In genomic region chr9:42512312-42512711, GRCm38 (mm10) we compare ENCODE assay signal across 16 mouse cellular contexts. TPM values are rescaled to one million over a fixed set of nuclear protein-coding genes. Genes with fewer than 3 reads are reported as not detected.
DNase-seq lines count a peak whose midpoint lies in the region; TF ChIP-seq lines count a peak whose summit lies in the region.
"Had no signal": no experiment of that assay in that cellular context is flagged by ENCODE, and none has a peak within 500 bp of the region (broad histone marks: within the 10 kb centered on the region; RNA-seq: fewer than 3 reads in every experiment).

No protein-coding gene starts in this region.

- H3K27ac ChIP-seq in ES-Bruce4 (ENCODE audit: insufficient read depth, low read length) (no peak overlapping the region), MEL (ENCODE audit: control insufficient read depth, low read depth, low read length) (no peak overlapping the region)
- H3K27ac ChIP-seq: embryonic facial prominence, embryonic 10.5 days; neural tube, embryonic 15.5 days had no signal

- peak; percentile 20 to 39 for DNase-seq in cerebellum, postnatal 36 days
- no peak for DNase-seq in cerebellum, adult 11 months
- peak; percentile 62 for DNase-seq in MEL (ENCODE audit: low read depth, low spot score)
- peak; percentile 78 for DNase-seq in kidney, postnatal 14 days
- DNase-seq in spleen, adult 12 weeks (ENCODE audit: low spot score), result no peak
- DNase-seq in right cerebral cortex, postnatal 4 days, result no peak
- DNase-seq: gastrocnemius, postnatal 25 days; heart, postnatal 4 days; layer of hippocampus, postnatal 36 days; lung, adult 2 months; retina, postnatal 1 day; spleen, adult 18-20 months; thymus, postnatal 36 days had no signal

- H3K36me3 ChIP-seq in ES-Bruce4 (ENCODE audit: control insufficient read depth, insufficient read depth, low read length, poor library complexity, severe bottlenecking), result no peaks in the 10 kb centered on the region
- H3K36me3 ChIP-seq in MEL (ENCODE audit: control insufficient read depth in 1 of 2, insufficient read depth in 2 of 2, low read length in 2 of 2), result no peaks in the 10 kb centered on the region
- H3K36me3 ChIP-seq: embryonic facial prominence, embryonic 10.5 days; neural tube, embryonic 15.5 days had no signal

- TF ChIP-seq CTCF in ES-Bruce4 (IDR thresholded peaks at IDR 0.05; ENCODE audit: low read depth, low read length) (no peak), MEL (IDR thresholded peaks at IDR 0.05 in 2 of 3, conservative IDR thresholded peaks at IDR 0.05 in 1 of 3; ENCODE audit: control insufficient read depth in 1 of 3, insufficient read depth in 1 of 3, low read depth in 2 of 3, low read length in 3 of 3, poor library complexity in 1 of 3, severe bottlenecking in 1 of 3) (no peak)

- TF ChIP-seq RAD21 in MEL (IDR thresholded peaks at IDR 0.05; ENCODE audit: low read depth, low read length), result no peak

- H3K4me1 ChIP-seq in ES-Bruce4 (ENCODE audit: control insufficient read depth, insufficient read depth, low read length) (peaks cover 3% of the 10 kb centered on the region), MEL (ENCODE audit: control insufficient read depth in 1 of 2, insufficient read depth in 2 of 2, low read length in 2 of 2) (peaks cover 0 to 3% of the 10 kb centered on the region in 2 experiments; a peak in 1 of 4 replicates)
- H3K4me1 ChIP-seq: embryonic facial prominence, embryonic 10.5 days had no signal

- TF ChIP-seq POLR2A in ES-Bruce4 (IDR thresholded peaks at IDR 0.05; ENCODE audit: insufficient read depth, low read length) (no peak), MEL (IDR thresholded peaks at IDR 0.05; ENCODE audit: control insufficient read depth in 1 of 2, insufficient read depth in 1 of 2, low read depth in 1 of 2, low read length in 2 of 2, poor library complexity in 1 of 2) (no peak)

- H3K9me3 ChIP-seq in ES-Bruce4 (replicated peaks; ENCODE audit: control insufficient read depth, insufficient read depth, low read length, poor library complexity, severe bottlenecking), result no peaks in the 10 kb centered on the region
- no peaks in the 10 kb centered on the region for H3K9me3 ChIP-seq in MEL (replicated peaks; ENCODE audit: insufficient read depth, low read length)
- H3K9me3 ChIP-seq: embryonic facial prominence, embryonic 10.5 days; neural tube, embryonic 15.5 days had no signal

- peak; percentile 71 for TF ChIP-seq EP300 in ES-Bruce4 (IDR thresholded peaks at IDR 0.05; ENCODE audit: insufficient read depth, low read depth, low read length)
- peak; percentile 29 to 42; a peak in 1 of 4 replicates for TF ChIP-seq EP300 in MEL (IDR thresholded peaks at IDR 0.05; ENCODE audit: low read depth in 1 of 2, low read length in 2 of 2)

- no peak overlapping the region for H3K4me3 ChIP-seq in ES-Bruce4 (ENCODE audit: low read depth, low read length)
- H3K4me3 ChIP-seq in MEL (ENCODE audit: control insufficient read depth in 1 of 2, insufficient read depth in 1 of 2, low read depth in 2 of 2, low read length in 2 of 2), result no peak overlapping the region
- H3K4me3 ChIP-seq: embryonic facial prominence, embryonic 10.5 days; neural tube, embryonic 15.5 days had no signal

- H3K9ac ChIP-seq in ES-Bruce4 (ENCODE audit: low read depth, poor library complexity, severe bottlenecking), result no peak overlapping the region
- no peak overlapping the region for H3K9ac ChIP-seq in MEL (ENCODE audit: control insufficient read depth, low read depth, low read length, poor library complexity, severe bottlenecking)
- H3K9ac ChIP-seq: neural tube, embryonic 15.5 days had no signal

- no peaks in the 10 kb centered on the region for H3K79me2 ChIP-seq in MEL (ENCODE audit: control insufficient read depth, insufficient read depth, low read length, poor library complexity)

- H3K27me3 ChIP-seq in ES-Bruce4 (ENCODE audit: control insufficient read depth, insufficient read depth, low read length, poor library complexity, severe bottlenecking) (no peaks in the 10 kb centered on the region), MEL (ENCODE audit: control insufficient read depth in 1 of 2, insufficient read depth in 2 of 2, low read length in 2 of 2) (no peaks in the 10 kb centered on the region)
- H3K27me3 ChIP-seq: neural tube, embryonic 15.5 days had no signal

TF ChIP-seq in MEL, 35 proteins besides CTCF, POLR2A, EP300 and RAD21:
- peak; percentile 53; the same call in 1 of the 2 replicates for TF ChIP-seq BHLHE40 (IDR thresholded peaks at IDR 0.05; ENCODE audit: borderline replicate concordance, low read depth, low read length)
- TF ChIP-seq ZC3H11A (IDR thresholded peaks at IDR 0.05; ENCODE audit: low read depth, low read length), result no peak
- TF ChIP-seq CHD1 (IDR thresholded peaks at IDR 0.05; ENCODE audit: low read depth, low read length), result no peak
- peak; percentile 47; the same call in 1 of the 2 replicates for TF ChIP-seq RCOR1 (IDR thresholded peaks at IDR 0.05; ENCODE audit: low read depth, low read length)
- TF ChIP-seq ETS1 (IDR thresholded peaks at IDR 0.05; ENCODE audit: low read depth, low read length), result peak; percentile 52; the same call in 1 of the 2 replicates
- TF ChIP-seq TCF12 (IDR thresholded peaks at IDR 0.05; ENCODE audit: low read depth, low read length), result 0 out of 2 replicates have a peak, but pooled peaks have one; percentile 31
- TF ChIP-seq GATA1 (IDR thresholded peaks at IDR 0.05; ENCODE audit: low read depth, low read length), result peak; percentile 31; the same call in 1 of the 2 replicates

RNA-seq across cellular contexts. Expression of gene Tbcel, which starts 4.7 kb away (rescaled TPM):
- polyA plus RNA-seq in ES-Bruce4 (2011; ENCODE audit: insufficient read depth, insufficient read length, low read depth, missing spikeins), result 26.3 and 27.1 TPM in 2 replicates
- 13.8 and 15.5 TPM in 2 replicates for total RNA-seq in MEL (2012; rRNA removed)
- 10 to 100 TPM; 20.4 to 39.8 TPM for polyA plus RNA-seq in MEL (2012; ENCODE audit: insufficient read depth in 1 of 2, insufficient read length in 2 of 2, low read depth in 1 of 2, low replicate concordance in 2 of 2, missing spikeins in 1 of 2)

Comparison
In these comparisons a context has a peak if more than half of its experiments do, and no peak if none do; other contexts are left out.
1. DNase-seq: peak in cerebellum, postnatal 36 days (2 of 2), MEL (single experiment) and kidney, postnatal 14 days (single experiment); none in cerebellum, adult 11 months (single experiment), spleen, adult 12 weeks (single experiment) and right cerebral cortex, postnatal 4 days (single experiment).